Mouse (Mus musculus) megakaryocyte, embryonic 14.5 days (primary cell): Measurements from ENCODE around the gene Cfc1. TPM values are rescaled to one million over a fixed set of nuclear protein-coding genes. Genes with fewer than 3 reads are reported as not detected.
"Not testable (repeated sequence)": the region's sequence is repeated elsewhere in the genome, so short reads cannot be mapped to it uniquely, and the experiment has no call there.

Source experiments
- H3K27me3 ChIP-seq: replicated peaks from 2 replicates; pipeline ENCODE3; 2012; ENCODE audit warnings: inconsistent platforms
- H3K36me3 ChIP-seq: replicated peaks from 2 replicates; pipeline ENCODE3; 2012; ENCODE audit warnings: low read length, inconsistent platforms, mixed read lengths
- H3K4me1 ChIP-seq: 2 replicates; pipeline ENCODE4 v1.6.1; 2012; ENCODE audit warnings: inconsistent platforms
- H3K4me3 ChIP-seq: replicated peaks from 2 replicates; pipeline ENCODE3; 2012; ENCODE audit warnings: moderate library complexity, mild to moderate bottlenecking, inconsistent platforms
- H3K9me3 ChIP-seq: 2 replicates; pipeline ENCODE4 v1.6.1; 2012; ENCODE audit warnings: inconsistent platforms
- FLI1 ChIP-seq: IDR thresholded peaks from 2 replicates; pipeline ENCODE4 v1.6.1; 2012; ENCODE audit warnings: low read length, inconsistent platforms, mixed read lengths
- GATA1 ChIP-seq: IDR thresholded peaks from 3 replicates; pipeline ENCODE4 v1.6.1; 2012; ENCODE audit warnings: mixed read lengths, low read length, inconsistent platforms, borderline replicate concordance
- polyA plus RNA-seq: library from polyadenylated mRNA; stranded (reverse); fragments of >175 nt; gene quantifications from 2 replicates; pipeline ENCODE4 v1.2.3, GENCODE M21; 2012; ENCODE audit warnings: low replicate concordance; ENCODE audit not compliant: insufficient read depth

The Cfc1 gene
- polyA plus RNA-seq = not detected in 2 replicates

DNA sequence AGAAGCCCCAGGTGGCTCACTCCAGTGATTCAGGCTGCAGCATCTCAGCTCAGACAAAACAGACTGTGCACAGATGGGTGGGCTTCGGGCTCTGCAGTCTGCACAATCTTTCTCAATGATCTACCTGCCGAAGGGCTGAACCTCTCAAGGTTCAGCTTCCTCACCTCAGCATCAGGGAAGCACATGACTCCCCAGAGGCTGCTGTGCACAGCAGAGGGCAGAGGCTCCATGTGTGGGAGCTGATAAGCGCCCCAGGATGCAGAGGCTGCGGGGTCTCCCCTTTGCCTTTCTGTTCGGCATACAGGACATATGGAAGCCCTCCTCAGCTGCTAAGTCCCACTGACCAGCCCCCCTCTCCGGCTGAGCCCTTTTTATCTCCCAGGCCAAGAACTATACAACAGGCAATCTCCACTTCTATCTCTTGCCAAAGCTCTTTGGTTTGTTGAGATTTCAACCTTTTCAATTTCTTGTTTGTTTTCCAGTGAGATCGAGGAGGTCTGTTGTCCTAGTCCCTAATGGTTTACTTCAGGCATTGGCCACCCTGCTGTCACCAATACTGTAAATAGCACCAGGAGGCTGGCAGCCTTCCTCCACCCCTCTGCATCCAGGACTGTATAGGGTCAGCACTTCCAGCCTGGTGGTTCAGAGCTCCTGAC, at the start of gene Cfc1:
Cfc1 (plus strand) TSS at position 606 of the 656 bp plus-strand sequence.
- H3K27me3 ChIP-seq = peaks cover 33% of the 10 kb centered on the region
- not testable (repeated sequence) for H3K4me1 ChIP-seq, H3K4me3 ChIP-seq, H3K36me3 ChIP-seq, H3K9me3 ChIP-seq

- Histone ChIP-seq H3K4me1 (peaks cover 48% of the 10 kb centered on the region), H3K9me3 (peaks cover 9% of the 10 kb centered on the region; the same call in 1 of the 2 replicates)
Measured at GRCm38 (mm10) chr1:34487383-34487782, 48.1 kb upstream of the Cfc1 start.

DNA sequence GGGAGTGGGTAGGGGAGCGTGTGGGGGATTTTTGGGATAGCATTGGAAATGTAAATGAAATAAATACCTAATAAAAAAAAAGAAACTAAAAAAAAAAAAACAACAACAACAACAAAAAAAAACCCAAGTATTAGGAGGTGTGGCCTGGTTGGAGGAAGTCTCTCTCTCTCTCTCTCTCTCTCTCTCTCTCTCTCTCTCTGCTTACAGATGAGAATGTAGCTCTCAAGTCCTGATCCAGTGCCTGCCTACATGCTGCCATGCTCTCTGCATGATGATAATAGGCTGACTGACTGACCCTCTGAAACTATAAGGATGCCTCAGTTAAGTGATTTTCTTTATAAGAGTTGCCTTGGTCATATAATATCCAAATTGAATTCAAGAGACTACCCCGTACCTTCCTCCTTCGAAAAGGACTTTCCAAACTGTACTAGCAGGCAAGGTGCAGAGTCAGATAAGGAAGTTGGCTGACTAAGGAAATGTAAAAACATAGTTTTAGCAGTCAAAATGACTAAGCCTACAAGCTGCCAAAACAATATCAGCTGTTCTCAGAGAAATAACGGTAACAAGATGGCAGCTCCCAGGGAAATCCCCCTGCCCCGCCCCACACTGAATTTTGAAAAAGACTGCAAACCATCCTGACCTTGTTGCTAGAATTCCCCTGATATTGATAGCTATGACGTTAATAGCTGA, 45.5 kb upstream of the Cfc1 start:
- Histone ChIP-seq H3K9me3 (peaks cover 9% of the 10 kb centered on the region; the same call in 1 of the 2 replicates), H3K4me3 (no peak overlapping the region), H3K4me1 (peaks cover 31% of the 10 kb centered on the region), H3K36me3 (peaks cover 22% of the 10 kb centered on the region), H3K27me3 (peaks cover 2% of the 10 kb centered on the region)
- no peak for TF ChIP-seq FLI1
- no peak for TF ChIP-seq GATA1

More at GRCm38 (mm10) chr1:34487383-34487782, 48.1 kb upstream of the Cfc1 start:
- H3K4me3 ChIP-seq = no peak overlapping the region
- H3K27me3 ChIP-seq = no peaks in the 10 kb centered on the region
- peaks cover 22% of the 10 kb centered on the region for H3K36me3 ChIP-seq
- no peak for TF ChIP-seq GATA1
- no peak for TF ChIP-seq FLI1

DNA sequence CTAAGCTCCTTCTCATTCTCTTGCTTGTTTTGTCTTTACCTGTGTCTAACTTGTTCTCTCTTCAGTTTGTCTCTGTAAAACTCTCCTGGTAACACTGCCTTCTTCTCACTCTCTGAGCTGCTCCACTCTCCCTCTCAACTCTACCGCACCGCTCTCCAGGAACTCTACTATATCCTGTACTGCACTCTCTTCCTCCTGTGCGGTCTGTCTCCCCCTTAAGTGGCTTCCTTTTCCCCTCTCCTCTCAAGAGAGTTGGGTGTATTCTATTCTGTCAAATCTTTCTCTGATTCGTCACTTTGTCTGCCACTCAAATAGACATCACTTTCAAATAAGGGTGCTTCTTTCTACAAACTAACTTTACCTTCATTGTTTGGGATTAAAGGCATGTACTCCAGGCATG, 44.0 kb upstream of the Cfc1 start:
- Histone ChIP-seq H3K4me3 (no peak overlapping the region), H3K27me3 (peaks cover 2% of the 10 kb centered on the region), H3K9me3 (peaks cover 9% of the 10 kb centered on the region; the same call in 1 of the 2 replicates), H3K36me3 (peaks cover 10% of the 10 kb centered on the region), H3K4me1 (peaks cover 20% of the 10 kb centered on the region)
- TF ChIP-seq GATA1 (no peak), FLI1 (no peak)

GRCm38 (mm10) chr1:34502991-34503390, 32.5 kb upstream of the Cfc1 start:
- H3K4me1 ChIP-seq = peaks cover 13% of the 10 kb centered on the region
- TF ChIP-seq GATA1 = no peak
- no peak for TF ChIP-seq FLI1
- H3K27me3 ChIP-seq = peaks cover 53% of the 10 kb centered on the region
- H3K4me3 ChIP-seq = no peak overlapping the region
- H3K9me3 ChIP-seq = peaks cover 11% of the 10 kb centered on the region
- H3K36me3 ChIP-seq = no peaks in the 10 kb centered on the region

- Histone ChIP-seq H3K4me3 (no peak overlapping the region), H3K9me3 (peaks cover 14% of the 10 kb centered on the region), H3K27me3 (peaks cover 37% of the 10 kb centered on the region), H3K36me3 (no peaks in the 10 kb centered on the region), H3K4me1 (peaks cover 17% of the 10 kb centered on the region)
- TF ChIP-seq FLI1 (no peak), GATA1 (no peak)
Measured at GRCm38 (mm10) chr1:34505307-34505706, 30.1 kb upstream of the Cfc1 start.

- Histone ChIP-seq H3K4me3 (peak overlapping the region; percentile 17), H3K4me1 (peaks cover 25% of the 10 kb centered on the region), H3K27me3 (peaks cover 37% of the 10 kb centered on the region), H3K36me3 (no peaks in the 10 kb centered on the region), H3K9me3 (peaks cover 14% of the 10 kb centered on the region)
- TF ChIP-seq GATA1 = no peak
- no peak for TF ChIP-seq FLI1
Measured at GRCm38 (mm10) chr1:34505970-34506551, 29.4 kb upstream of the Cfc1 start.

- Histone ChIP-seq H3K4me3 (no peak overlapping the region), H3K27me3 (peaks cover 28% of the 10 kb centered on the region), H3K9me3 (peaks cover 14% of the 10 kb centered on the region), H3K36me3 (no peaks in the 10 kb centered on the region), H3K4me1 (peaks cover 24% of the 10 kb centered on the region)
- TF ChIP-seq GATA1 (no peak), FLI1 (no peak)
Measured at GRCm38 (mm10) chr1:34507986-34508385, 27.5 kb upstream of the Cfc1 start.

GRCm38 (mm10) chr1:34510575-34510981, 24.9 kb upstream of the Cfc1 start:
- H3K4me3 ChIP-seq = peak overlapping the region; percentile 90
- peaks cover 19% of the 10 kb centered on the region for H3K9me3 ChIP-seq
- TF ChIP-seq FLI1 (no peak), GATA1 (no peak)
- H3K27me3 ChIP-seq = peaks cover 33% of the 10 kb centered on the region
- no peaks in the 10 kb centered on the region for H3K36me3 ChIP-seq
- peaks cover 25% of the 10 kb centered on the region for H3K4me1 ChIP-seq

GRCm38 (mm10) chr1:34511027-34511426, 24.4 kb upstream of the Cfc1 start:
- peaks cover 20% of the 10 kb centered on the region for H3K4me1 ChIP-seq
- no peaks in the 10 kb centered on the region for H3K36me3 ChIP-seq
- H3K9me3 ChIP-seq = peaks cover 24% of the 10 kb centered on the region
- TF ChIP-seq GATA1 (no peak), FLI1 (no peak)
- peaks cover 34% of the 10 kb centered on the region for H3K27me3 ChIP-seq
- H3K4me3 ChIP-seq = peak overlapping the region; percentile 90
